Mouse (Mus musculus): Measurements from ENCODE around the gene Nupl1. TPM values are rescaled to one million over a fixed set of nuclear protein-coding genes. Genes with fewer than 3 reads are reported as not detected.
A peak's percentile ranks its signal among the peaks of the same experiment; 100 is the strongest.

The Nupl1 gene
- polyA plus RNA-seq (2015; fragmentation: Nextera tagmentation; extraction: Ambion mirVana) = not detected in 2 replicates

GRCm38 (mm10) chr14:60251281-60252003 is at the start of gene Nupl1, which contains the start of gene Gm49336:
Nupl1 (minus strand) TSS chr14:60251431.
Gm49336 (minus strand) TSS chr14:60251507.

GRCm38 (mm10) chr14:60264990-60265876 is 14.0 kb upstream of the Nupl1 start, which contains the start of gene Mtmr6:
Mtmr6 (plus strand) TSS chr14:60265228.

GRCm38 (mm10) chr14:60196884-60197283 is 54.3 kb downstream of the Nupl1 start, which contains the start of gene Atp8a2:
Atp8a2 (minus strand) TSS chr14:60197179.

MicroRNAs within 50 kb of the gene (microRNA counts, 519-probe panel; counts per million panel counts)
- microRNA mmu-miR-719 = 296 counts per million, percentile 58 among the panel's probes with 10 or more counts

Small RNA genes within 50 kb of the gene (microRNA-seq; reads per million reads assigned to microRNA genes)
- 0 reads per million in 2 experiments for gene Mir719

Other genes with a start within 250 kb of the Nupl1 start
- gene Atp8a2, start 54.3 kb downstream of the Nupl1 start, polyA plus RNA-seq (2015; fragmentation: Nextera tagmentation; extraction: Ambion mirVana) = 1.1 and 1.2 TPM in 2 replicates
- 17.7 and 18.4 TPM in 2 replicates for gene Gm49336, start 76 bp upstream of the Nupl1 start, polyA plus RNA-seq (2015; fragmentation: Nextera tagmentation; extraction: Ambion mirVana)
- gene Mtmr6, start 13.8 kb upstream of the Nupl1 start, polyA plus RNA-seq (2015; fragmentation: Nextera tagmentation; extraction: Ambion mirVana) = 23.8 and 25.9 TPM in 2 replicates
- gene Amer2, start 121.8 kb upstream of the Nupl1 start, polyA plus RNA-seq (2015; fragmentation: Nextera tagmentation; extraction: Ambion mirVana) = 0.06 and 0.08 TPM in 2 replicates

Data from skeletal muscle tissue, postnatal 0 days (tissue).